Mouse (Mus musculus): ENCODE measurements at regions not wholly inside any gene's neighbourhood (a gene's known extent, or its start where the extent isn't known, plus 50 kb on each side); places are given as distances from the start of the nearest gene placed in this dataset.

- no peaks in the 10 kb centered on the region for H3K4me1 ChIP-seq (ENCODE audit: insufficient read depth)
- DNase-seq (no peak), ATAC-seq (no peak)
- no peaks in the 10 kb centered on the region for H3K36me3 ChIP-seq (replicated peaks; ENCODE audit: insufficient read depth, low read length)
- 71% methylated on average over 3 of the region's 3 CpGs for WGBS (ENCODE audit: insufficient replicate concordance)
- no peak overlapping the region for H3K27ac ChIP-seq (ENCODE audit: low read depth)
- no peaks in the 10 kb centered on the region for H3K27me3 ChIP-seq (ENCODE audit: insufficient read depth, low read length)
- H3K9ac ChIP-seq (replicated peaks): no peak overlapping the region
- no peak overlapping the region for H3K4me2 ChIP-seq (ENCODE audit: low read depth, low read length)
- TF ChIP-seq CTCF (IDR thresholded peaks at IDR 0.05; ENCODE audit: low read depth) (no peak), EP300 (IDR thresholded peaks at IDR 0.05; ENCODE audit: low read depth) (no peak)
- no peaks in the 10 kb centered on the region for H3K9me3 ChIP-seq (ENCODE audit: low read length)
- H3K4me3 ChIP-seq (ENCODE audit: low read depth, low read length): no peak overlapping the region
Measured at GRCm38 (mm10) chr11:19346276-19346826, 327.6 kb upstream of the Meis1 start.

- Histone ChIP-seq H3K27me3 (ENCODE audit: insufficient read depth, low read length) (no peaks in the 10 kb centered on the region), H3K4me2 (ENCODE audit: low read depth, low read length) (no peak overlapping the region), H3K27ac (ENCODE audit: low read depth) (no peak overlapping the region), H3K9ac (replicated peaks) (no peak overlapping the region), H3K4me3 (ENCODE audit: low read depth, low read length) (no peak overlapping the region), H3K36me3 (replicated peaks; ENCODE audit: insufficient read depth, low read length) (no peaks in the 10 kb centered on the region), H3K9me3 (ENCODE audit: low read length) (no peaks in the 10 kb centered on the region), H3K4me1 (ENCODE audit: insufficient read depth) (no peaks in the 10 kb centered on the region)
- WGBS (ENCODE audit: insufficient replicate concordance): 72% methylated on average over 13 of the region's 13 CpGs
- no peak for DNase-seq
- TF ChIP-seq EP300 (IDR thresholded peaks at IDR 0.05; ENCODE audit: low read depth) (no peak), CTCF (IDR thresholded peaks at IDR 0.05; ENCODE audit: low read depth) (no peak)
- no peak for ATAC-seq
Measured at GRCm38 (mm10) chr11:19350331-19351242, 331.8 kb upstream of the Meis1 start.

- H3K27me3 ChIP-seq (ENCODE audit: insufficient read depth, low read length): no peaks in the 10 kb centered on the region
- no peaks in the 10 kb centered on the region for H3K36me3 ChIP-seq (replicated peaks; ENCODE audit: insufficient read depth, low read length)
- DNase-seq (no peak), ATAC-seq (no peak)
- no peak overlapping the region for H3K4me2 ChIP-seq (ENCODE audit: low read depth, low read length)
- H3K9me3 ChIP-seq (ENCODE audit: low read length): no peaks in the 10 kb centered on the region
- 75% methylated on average over 7 of the region's 7 CpGs for WGBS (ENCODE audit: insufficient replicate concordance)
- H3K9ac ChIP-seq (replicated peaks): no peak overlapping the region
- no peak overlapping the region for H3K4me3 ChIP-seq (ENCODE audit: low read depth, low read length)
- no peak overlapping the region for H3K27ac ChIP-seq (ENCODE audit: low read depth)
- H3K4me1 ChIP-seq (ENCODE audit: insufficient read depth): no peaks in the 10 kb centered on the region
- TF ChIP-seq CTCF (IDR thresholded peaks at IDR 0.05; ENCODE audit: low read depth) (no peak), EP300 (IDR thresholded peaks at IDR 0.05; ENCODE audit: low read depth) (no peak)
Measured at GRCm38 (mm10) chr11:19351243-19351787, 332.5 kb upstream of the Meis1 start.

DNA sequence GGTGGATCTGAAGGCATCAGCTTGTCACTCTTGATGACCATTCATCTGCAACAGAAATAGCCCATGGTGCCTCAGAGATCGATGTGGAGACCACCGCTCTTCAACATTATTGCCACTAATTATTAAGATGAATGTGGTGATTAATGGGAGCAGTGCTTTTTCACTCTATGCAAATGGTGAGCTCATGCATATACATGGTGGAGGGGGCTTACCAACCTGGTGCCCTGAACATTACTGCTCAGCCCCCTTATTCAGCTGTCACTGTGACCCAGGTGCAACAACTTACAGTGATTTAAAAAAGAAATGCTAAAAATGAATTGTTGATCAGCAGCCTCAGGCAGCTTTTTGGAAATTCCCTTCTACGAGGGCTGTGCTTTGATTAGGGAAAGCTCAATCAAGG, 334.9 kb upstream of the Meis1 start:
- H3K4me1 ChIP-seq (ENCODE audit: insufficient read depth): no peaks in the 10 kb centered on the region
- TF ChIP-seq CTCF (IDR thresholded peaks at IDR 0.05; ENCODE audit: low read depth) (no peak), EP300 (IDR thresholded peaks at IDR 0.05; ENCODE audit: low read depth) (no peak)
- 80% methylated on average over 3 of the region's 3 CpGs for WGBS (ENCODE audit: insufficient replicate concordance)
- no peak overlapping the region for H3K4me3 ChIP-seq (ENCODE audit: low read depth, low read length)
- no peak for ATAC-seq
- H3K36me3 ChIP-seq (replicated peaks; ENCODE audit: insufficient read depth, low read length): no peaks in the 10 kb centered on the region
- no peak overlapping the region for H3K9ac ChIP-seq (replicated peaks)
- no peak overlapping the region for H3K27ac ChIP-seq (ENCODE audit: low read depth)
- no peaks in the 10 kb centered on the region for H3K9me3 ChIP-seq (ENCODE audit: low read length)
- H3K27me3 ChIP-seq (ENCODE audit: insufficient read depth, low read length): no peaks in the 10 kb centered on the region
- no peak overlapping the region for H3K4me2 ChIP-seq (ENCODE audit: low read depth, low read length)
- no peak for DNase-seq

DNA sequence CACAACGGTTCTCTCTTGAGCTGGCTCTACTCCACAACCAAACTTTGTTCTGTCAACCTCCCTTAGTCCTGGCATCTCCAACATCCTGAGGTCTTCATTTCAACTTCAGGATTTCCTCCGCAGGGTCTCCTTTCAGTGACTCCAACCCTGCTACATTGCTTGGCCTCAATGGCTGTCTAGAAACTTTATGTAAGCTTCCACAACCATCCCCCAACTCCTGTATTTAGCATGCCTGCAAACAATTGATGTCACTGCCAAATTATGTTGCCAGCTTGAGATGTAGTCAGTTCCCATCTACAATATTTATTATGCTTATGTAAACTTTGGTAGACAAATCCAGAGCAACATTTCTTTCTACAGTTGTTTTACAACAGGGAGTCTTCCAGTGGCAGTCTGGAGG, 336.4 kb upstream of the Meis1 start:
- H3K4me1 ChIP-seq (ENCODE audit: insufficient read depth): no peaks in the 10 kb centered on the region
- WGBS (ENCODE audit: insufficient replicate concordance): 66% methylated on average over 2 of the region's 2 CpGs
- H3K9me3 ChIP-seq (ENCODE audit: low read length): no peaks in the 10 kb centered on the region
- no peak overlapping the region for H3K9ac ChIP-seq (replicated peaks)
- H3K36me3 ChIP-seq (replicated peaks; ENCODE audit: insufficient read depth, low read length): no peaks in the 10 kb centered on the region
- H3K4me3 ChIP-seq (ENCODE audit: low read depth, low read length): no peak overlapping the region
- H3K27ac ChIP-seq (ENCODE audit: low read depth): no peak overlapping the region
- DNase-seq (no peak), ATAC-seq (no peak)
- no peak overlapping the region for H3K4me2 ChIP-seq (ENCODE audit: low read depth, low read length)
- TF ChIP-seq EP300 (IDR thresholded peaks at IDR 0.05; ENCODE audit: low read depth) (no peak), CTCF (IDR thresholded peaks at IDR 0.05; ENCODE audit: low read depth) (no peak)
- H3K27me3 ChIP-seq (ENCODE audit: insufficient read depth, low read length): no peaks in the 10 kb centered on the region

DNA sequence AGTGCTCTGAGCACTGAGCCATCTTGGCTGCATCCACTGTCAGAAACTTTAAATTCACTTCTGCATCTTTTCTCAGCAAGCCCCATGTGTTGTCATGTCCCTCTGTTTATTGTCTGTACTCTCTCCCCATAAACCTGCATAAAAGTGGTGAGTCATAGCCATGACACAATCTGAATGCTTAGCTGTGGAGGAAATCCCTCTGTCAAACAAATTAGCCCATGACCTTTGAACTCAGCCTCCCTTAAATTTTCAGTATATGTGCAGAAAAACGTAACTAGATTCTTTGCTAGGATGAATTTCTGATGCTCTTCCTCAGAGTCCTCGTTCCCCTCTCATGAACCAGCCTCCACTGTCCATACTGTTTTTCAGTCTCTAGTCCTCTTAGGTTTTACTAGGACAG, 337.4 kb upstream of the Meis1 start:
- Histone ChIP-seq H3K27ac (ENCODE audit: low read depth) (no peak overlapping the region), H3K9me3 (ENCODE audit: low read length) (no peaks in the 10 kb centered on the region), H3K4me1 (ENCODE audit: insufficient read depth) (no peaks in the 10 kb centered on the region), H3K27me3 (ENCODE audit: insufficient read depth, low read length) (no peaks in the 10 kb centered on the region), H3K4me2 (ENCODE audit: low read depth, low read length) (no peak overlapping the region), H3K4me3 (ENCODE audit: low read depth, low read length) (no peak overlapping the region), H3K36me3 (replicated peaks; ENCODE audit: insufficient read depth, low read length) (no peaks in the 10 kb centered on the region), H3K9ac (replicated peaks) (no peak overlapping the region)
- ATAC-seq: no peak
- 63% methylated on average over 2 of the region's 2 CpGs for WGBS (ENCODE audit: insufficient replicate concordance)
- no peak for DNase-seq
- TF ChIP-seq EP300 (IDR thresholded peaks at IDR 0.05; ENCODE audit: low read depth) (no peak), CTCF (IDR thresholded peaks at IDR 0.05; ENCODE audit: low read depth) (no peak)
